Mouse (Mus musculus): ENCODE measurements around the gene Usp7.

DNA sequence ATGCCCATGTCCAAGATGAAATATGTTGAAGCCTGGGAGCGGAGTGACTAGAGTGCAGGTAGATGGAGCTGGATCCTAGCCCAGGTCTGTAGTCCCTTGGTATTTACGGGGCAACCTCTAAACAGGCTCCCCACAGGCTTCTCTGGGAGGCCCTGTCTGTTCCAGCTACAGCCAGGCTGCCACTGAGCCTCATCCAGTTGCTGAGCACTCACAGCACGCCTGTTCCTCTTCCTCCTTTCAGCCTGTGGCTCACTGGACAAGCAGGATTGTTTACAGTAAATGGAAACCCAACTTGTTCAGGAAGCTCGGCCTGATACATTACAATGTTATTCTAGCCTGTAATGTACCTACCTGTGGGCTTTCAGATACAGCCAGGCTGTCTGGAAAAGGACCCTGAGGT is 23.5 kb downstream of the Usp7 start:
- no peak for TF ChIP-seq EP300 (IDR thresholded peaks at IDR 0.05; ENCODE audit: low read depth)
- no peak for TF ChIP-seq CTCF (IDR thresholded peaks at IDR 0.05; ENCODE audit: low read depth)

Measured in liver, embryonic 14.5 days (tissue).